Mouse (Mus musculus) cerebellum, adult 9-11 months (tissue): Measurements from ENCODE around the gene Cmtm6.

Experiments used
- DNase-seq: peaks from one replicate; pipeline ENCODE4 v3.0.0; 2022

Cmtm6 gene

DNA sequence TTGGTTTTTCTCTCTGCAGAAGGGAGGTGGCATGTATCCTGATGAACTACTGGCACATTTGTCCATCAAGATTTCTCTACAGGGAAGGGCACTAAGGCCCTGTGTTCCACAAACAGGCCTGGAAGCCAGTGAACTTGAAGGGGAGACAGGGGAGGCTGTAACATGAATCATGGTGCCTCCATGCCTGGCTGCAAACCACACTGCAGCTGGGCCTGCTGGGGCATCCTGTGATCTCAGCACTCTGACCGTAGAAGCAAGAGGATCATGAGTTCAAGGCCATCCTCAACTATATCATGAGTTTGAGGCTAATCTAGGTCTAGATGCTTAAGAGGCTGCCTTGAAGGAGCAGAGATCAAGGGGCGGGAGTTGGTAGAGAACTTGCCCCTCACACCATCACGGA is 45.4 kb downstream of the Cmtm6 start:
- no peak for DNase-seq

DNA sequence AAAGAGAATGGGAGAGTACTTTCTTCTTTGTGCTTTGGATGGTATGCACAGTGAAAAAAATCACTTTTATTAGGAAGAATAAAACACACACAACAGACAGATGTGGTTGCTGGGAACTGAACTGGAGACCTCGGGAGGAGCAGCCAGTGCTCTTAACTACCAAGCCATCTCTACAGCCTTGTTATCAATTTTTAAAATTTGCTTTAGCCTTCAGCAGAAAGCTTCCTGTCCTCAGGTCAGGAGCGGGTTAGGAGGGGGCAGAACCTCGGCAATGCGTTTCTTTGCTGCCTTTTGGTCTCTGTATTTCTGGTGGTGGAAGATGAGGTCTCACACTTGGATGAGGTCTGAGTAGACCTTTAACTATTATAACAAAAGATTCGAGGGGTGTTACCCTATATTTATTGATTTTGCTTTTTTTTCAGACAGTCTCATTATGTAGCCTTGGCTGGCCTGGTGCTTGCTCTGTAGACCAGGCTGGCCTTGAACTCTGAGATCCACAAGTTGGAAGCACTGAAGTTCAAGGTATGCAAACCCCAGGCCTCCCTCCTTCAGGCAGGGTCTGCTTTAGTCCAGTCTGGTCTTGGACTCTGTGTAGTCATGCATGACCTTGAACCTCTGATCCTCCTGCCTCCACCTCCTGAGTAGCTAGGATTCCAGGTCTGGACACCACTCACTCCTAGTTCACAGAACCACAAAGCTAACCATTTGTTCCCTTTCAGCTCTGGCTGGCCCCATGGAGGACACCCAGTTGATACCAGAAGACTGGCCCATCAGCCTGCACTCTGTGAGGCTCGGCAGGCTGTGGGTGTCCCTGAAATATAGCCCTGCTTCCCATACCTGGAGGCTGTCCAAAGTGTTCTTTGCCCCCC is 46.5 kb downstream of the Cmtm6 start:
- no peak for DNase-seq

DNA sequence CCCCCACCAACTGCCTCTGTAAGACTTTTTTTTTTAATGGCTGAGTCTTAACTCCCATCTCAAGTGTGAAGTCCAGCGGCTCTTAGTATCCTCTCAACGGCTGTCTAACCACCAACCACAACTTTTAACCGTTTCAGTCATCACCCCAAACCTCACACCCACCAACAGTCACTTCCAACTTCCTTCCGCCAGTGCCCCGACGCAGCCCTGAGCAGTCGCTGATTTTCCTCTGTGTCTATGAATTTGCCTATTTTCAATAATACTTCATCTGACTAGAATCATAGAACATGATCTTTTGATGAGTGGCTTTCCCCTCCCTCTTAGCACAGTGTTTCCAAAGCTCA is 47.1 kb downstream of the Cmtm6 start:
- no peak for DNase-seq

- DNase-seq: no peak
These were observed 48.0 kb downstream of the Cmtm6 start for GRCm38 (mm10) chr9:114778877-114779276.

- DNase-seq: no peak
These were observed 49.2 kb downstream of the Cmtm6 start for GRCm38 (mm10) chr9:114779984-114780745.

DNA sequence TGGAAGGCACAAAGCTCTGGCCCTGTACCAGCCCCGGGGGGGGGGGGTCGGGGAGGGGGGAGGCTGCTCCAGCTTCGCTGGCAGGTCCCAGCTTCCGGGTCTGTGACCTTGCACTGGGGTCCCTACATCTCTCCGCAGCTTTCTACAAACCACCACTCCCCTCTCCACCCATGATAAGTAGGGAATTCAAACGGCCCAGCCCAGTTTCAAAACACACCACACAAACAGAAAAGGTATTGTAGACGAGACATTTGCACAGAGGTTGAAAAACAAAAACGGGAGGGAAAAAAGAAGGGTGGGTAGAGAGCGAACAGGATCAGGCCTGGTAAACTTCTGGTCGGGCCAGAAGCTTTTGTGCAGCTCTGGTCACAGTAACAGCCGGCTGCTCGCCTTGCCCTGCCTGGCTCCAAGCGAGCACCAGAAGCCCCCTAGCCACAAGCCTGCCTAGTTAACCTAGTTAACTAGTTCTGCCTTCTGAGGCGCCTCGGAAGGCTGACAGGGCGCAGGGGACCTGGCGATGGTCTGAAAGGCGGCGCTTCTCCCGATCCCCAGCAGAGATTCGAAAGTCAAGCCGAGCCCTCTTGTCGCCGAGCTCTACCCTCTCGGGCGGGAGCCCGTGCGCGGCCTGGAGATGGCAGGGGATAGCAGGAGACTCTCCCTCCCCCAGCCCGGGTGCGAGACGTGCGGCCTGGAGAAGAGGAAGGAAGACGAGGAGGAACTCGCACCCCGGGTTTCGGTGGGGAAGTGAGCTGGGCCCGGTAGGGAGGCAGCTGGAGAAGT is 50.0 kb downstream of the Cmtm6 start:
- no peak for DNase-seq

GRCm38 (mm10) chr9:114781526-114782212 is 50.8 kb downstream of the Cmtm6 start, which contains the start of gene Cmtm7:
TSS of gene Cmtm7 (minus strand) at chr9:114781856.
- no peak for DNase-seq

- no peak for DNase-seq
These were observed 54.7 kb downstream of the Cmtm6 start for GRCm38 (mm10) chr9:114785432-114786125.

DNA sequence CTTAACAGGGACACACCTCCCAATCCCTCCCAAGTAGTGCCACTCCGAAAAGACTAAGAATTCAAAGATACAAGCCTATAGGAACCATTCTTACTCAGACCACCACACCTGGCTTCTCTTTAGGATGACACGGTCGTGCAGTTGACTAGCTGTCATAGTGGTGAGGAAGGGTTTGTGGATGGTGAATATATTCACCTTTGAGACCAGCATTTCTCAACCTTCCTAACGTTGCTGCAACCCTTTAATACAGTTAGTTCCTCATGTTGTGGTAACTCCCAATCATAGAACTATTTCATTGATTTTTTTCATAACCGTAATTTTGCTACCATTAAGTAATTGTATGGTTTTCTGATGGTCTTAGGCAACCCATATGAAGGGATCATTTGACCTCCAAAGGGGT is 56.2 kb downstream of the Cmtm6 start:
- no peak for DNase-seq

DNA sequence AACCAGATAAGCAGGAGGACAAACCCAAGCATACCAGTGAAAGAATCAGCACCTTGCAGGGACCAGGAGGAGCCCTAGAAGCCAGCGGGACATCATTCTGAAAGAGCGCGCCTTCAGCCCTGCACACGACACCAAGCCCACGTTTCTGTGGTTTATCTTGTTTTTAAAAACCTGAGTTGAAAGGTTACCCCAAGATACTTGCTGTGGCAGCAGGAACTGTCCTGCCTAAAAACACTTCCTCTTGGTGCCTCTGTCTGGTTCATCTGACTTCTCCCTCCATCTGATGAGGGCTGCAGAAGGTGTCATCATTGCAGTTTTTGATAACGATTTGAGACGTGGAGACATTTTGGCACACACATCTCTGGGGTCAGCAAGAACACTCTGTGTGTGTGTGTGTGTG is 56.8 kb downstream of the Cmtm6 start:
- DNase-seq: no peak

GRCm38 (mm10) chr9:114788697-114789096 is 57.8 kb downstream of the Cmtm6 start:
- no peak for DNase-seq

DNA sequence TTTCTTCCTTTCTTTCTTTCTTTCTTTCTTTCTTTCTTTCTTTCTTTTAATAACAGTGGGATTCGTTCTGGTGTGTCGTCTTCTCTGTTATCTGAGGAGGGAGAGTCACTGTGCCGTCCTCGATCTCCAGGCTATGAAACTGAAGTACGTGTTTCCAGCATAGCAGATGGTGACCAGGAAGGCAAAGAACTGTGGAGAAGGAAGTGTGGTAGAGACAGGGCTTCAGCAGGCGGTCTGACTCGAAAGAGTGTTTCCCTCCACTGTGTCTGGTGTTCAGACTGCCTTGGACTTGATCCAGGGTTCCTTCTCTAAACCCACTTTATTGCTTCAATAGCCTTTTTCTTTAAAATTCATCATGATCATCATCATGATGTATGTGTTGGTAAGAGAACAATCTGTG is 58.6 kb downstream of the Cmtm6 start:
- no peak for DNase-seq

- DNase-seq: no peak
These were observed 59.1 kb downstream of the Cmtm6 start for GRCm38 (mm10) chr9:114789989-114790388.

- DNase-seq: no peak
These were observed 62.9 kb downstream of the Cmtm6 start for GRCm38 (mm10) chr9:114793764-114794295.

GRCm38 (mm10) chr9:114794491-114794890 is 63.6 kb downstream of the Cmtm6 start:
- no peak for DNase-seq

- DNase-seq: no peak
These were observed 65.6 kb downstream of the Cmtm6 start for GRCm38 (mm10) chr9:114796473-114797050.

DNA sequence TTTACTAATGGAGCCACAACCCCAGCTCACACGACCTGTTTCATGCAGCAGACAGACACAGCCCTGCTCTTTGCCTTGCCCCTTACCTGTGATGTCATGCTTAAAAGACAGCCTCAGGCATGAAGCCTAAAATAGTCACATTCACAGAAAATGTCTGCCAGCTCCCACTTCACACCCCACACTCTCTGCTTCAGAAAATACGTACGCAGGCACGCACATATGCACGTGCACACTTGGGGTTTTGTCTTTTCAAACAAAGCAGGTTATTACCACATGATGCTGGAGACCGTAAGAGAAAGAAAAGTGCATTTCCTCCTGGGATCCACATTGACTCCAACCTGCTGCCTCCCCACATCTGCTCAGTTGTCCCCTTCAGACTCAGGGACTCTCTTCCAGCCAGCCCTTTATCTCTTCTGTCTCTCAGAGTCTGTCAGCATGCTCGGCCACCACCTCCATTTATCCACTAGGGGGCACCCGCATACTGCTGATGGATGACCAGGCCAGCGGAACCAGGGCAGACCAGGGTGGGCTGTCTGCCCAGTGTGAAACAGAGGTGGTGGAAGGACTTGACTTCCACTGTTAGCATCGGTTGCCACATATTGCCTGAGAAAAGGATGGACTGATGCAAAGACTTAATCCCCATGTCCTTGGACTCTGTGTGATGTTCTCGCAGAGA is 66.6 kb downstream of the Cmtm6 start:
- DNase-seq: peak; percentile 72

- DNase-seq: no peak
These were observed 67.9 kb downstream of the Cmtm6 start for GRCm38 (mm10) chr9:114798845-114799244.
